Mouse (Mus musculus): Measurements from ENCODE around the gene Ifit1.

- TF ChIP-seq CTCF (IDR thresholded peaks at IDR 0.05; ENCODE audit: extremely low read depth, insufficient read depth, insufficient read length, insufficient replicate concordance) (no peak), POLR2A (IDR thresholded peaks at IDR 0.05; ENCODE audit: low read depth, low read length) (no peak)
Measured at GRCm38 (mm10) chr19:34631487-34631886, 9.2 kb upstream of the Ifit1 start.

Data from spleen, adult 2 months (tissue).